8 mouse cellular contexts compared by ENCODE assay signal in the genomic region with DNA sequence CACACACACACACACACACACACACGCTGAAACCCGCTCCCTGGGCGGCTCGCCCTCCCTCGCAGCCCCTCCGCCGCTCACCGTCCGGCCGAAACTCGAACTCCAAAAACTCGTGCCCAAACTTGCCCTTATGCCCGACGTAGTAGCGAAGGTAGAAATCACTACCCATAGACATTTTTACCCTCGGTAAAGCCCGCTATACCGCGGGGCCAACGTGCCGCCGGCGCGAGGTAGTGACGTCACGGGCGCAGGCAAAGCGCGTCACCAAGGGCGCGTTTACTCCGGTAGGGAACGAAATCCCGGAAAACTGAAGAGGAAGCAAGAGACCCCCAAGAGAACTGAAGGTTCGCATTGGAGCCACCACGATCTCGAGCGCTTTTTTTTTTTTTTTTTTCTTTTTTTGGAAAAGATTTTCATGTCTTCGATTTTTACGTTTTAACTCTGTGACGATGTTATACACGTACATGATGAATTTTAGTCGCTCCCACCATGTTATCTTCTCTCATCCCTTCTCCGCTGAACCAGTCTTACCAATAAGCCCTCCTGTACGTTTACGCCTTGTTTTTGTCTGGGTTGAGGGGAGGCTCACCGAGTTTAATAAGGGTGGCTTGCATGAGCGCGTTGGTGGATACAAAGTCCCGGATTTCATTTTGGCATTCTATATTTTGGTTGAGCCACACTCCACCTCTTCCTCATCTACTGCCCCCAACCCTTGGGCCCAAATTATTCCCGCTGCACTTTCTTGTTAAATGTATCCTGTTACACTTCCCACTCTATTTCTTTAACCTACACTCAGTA. TPM values are rescaled to one million over a fixed set of nuclear protein-coding genes. Genes with fewer than 3 reads are reported as not detected.
DNase-seq lines count a peak whose midpoint lies in the region; ATAC-seq and TF ChIP-seq lines count a peak whose summit lies in the region.

A gene (minus strand): TSS at position 254 of the 798 bp plus-strand sequence.

- TF ChIP-seq CTCF in bone marrow macrophage, adult 2 months (IDR thresholded peaks at IDR 0.05; ENCODE audit: low read depth, low read length), result no peak

- H3K36me3 ChIP-seq in embryonic facial prominence, embryonic 15.5 days, result peaks cover 2% of the 10 kb centered on the region; the same call in 1 of the 2 replicates
- peaks cover 1% of the 10 kb centered on the region for H3K36me3 ChIP-seq in limb, embryonic 13.5 days
- H3K36me3 ChIP-seq in midbrain, embryonic 15.5 days (replicated peaks), result no peaks in the 10 kb centered on the region

- H3K4me3 ChIP-seq in bone marrow macrophage, adult 2 months (ENCODE audit: insufficient read depth, low read length), result peak within 1 kb of the TSS; percentile 85
- peak within 1 kb of the TSS; percentile 72 for H3K4me3 ChIP-seq in embryonic facial prominence, embryonic 15.5 days (replicated peaks)
- peak within 1 kb of the TSS; percentile 65 for H3K4me3 ChIP-seq in limb, embryonic 13.5 days
- H3K4me3 ChIP-seq in midbrain, embryonic 15.5 days, result peak within 1 kb of the TSS; percentile 53

- H3K27ac ChIP-seq in bone marrow macrophage, adult 2 months (ENCODE audit: insufficient read depth, low read depth, low read length), result no peak within 1 kb of the TSS
- H3K27ac ChIP-seq in embryonic facial prominence, embryonic 15.5 days (replicated peaks), result peak within 1 kb of the TSS; percentile 68
- peak within 1 kb of the TSS; percentile 49; the same call in 1 of the 2 replicates for H3K27ac ChIP-seq in limb, embryonic 13.5 days
- peak within 1 kb of the TSS; percentile 79 for H3K27ac ChIP-seq in midbrain, embryonic 15.5 days

- no peaks in the 10 kb centered on the region for H3K9me3 ChIP-seq in embryonic facial prominence, embryonic 15.5 days (replicated peaks)
- no peaks in the 10 kb centered on the region for H3K9me3 ChIP-seq in limb, embryonic 13.5 days
- H3K9me3 ChIP-seq in midbrain, embryonic 15.5 days, result no peaks in the 10 kb centered on the region

- H3K4me2 ChIP-seq in embryonic facial prominence, embryonic 15.5 days (replicated peaks), result peak within 1 kb of the TSS; percentile 59
- H3K4me2 ChIP-seq in limb, embryonic 13.5 days (replicated peaks), result peak within 1 kb of the TSS; percentile 70
- peak within 1 kb of the TSS; percentile 60 for H3K4me2 ChIP-seq in midbrain, embryonic 15.5 days

- peak; percentile 80 for DNase-seq in 416B (ENCODE audit: low read depth)
- peak; percentile 63 to 80 for DNase-seq in heart, adult 9 months (ENCODE audit: low spot score in 2 of 2)
- peak; percentile 78 for DNase-seq in kidney, adult 9 months
- DNase-seq in spleen, adult 18-20 months, result peak; percentile 67 to 87

- H3K27me3 ChIP-seq in embryonic facial prominence, embryonic 15.5 days, result no peaks in the 10 kb centered on the region
- no peaks in the 10 kb centered on the region for H3K27me3 ChIP-seq in limb, embryonic 13.5 days
- H3K27me3 ChIP-seq in midbrain, embryonic 15.5 days (replicated peaks), result no peaks in the 10 kb centered on the region

- 2% methylated on average over 50 of the region's 51 CpGs for WGBS in embryonic facial prominence, embryonic 15.5 days
- 1% methylated on average over 50 of the region's 51 CpGs for WGBS in limb, embryonic 13.5 days
- 2% methylated on average over 51 of the region's 51 CpGs for WGBS in midbrain, embryonic 15.5 days

- peak within 1 kb of the TSS; percentile 58 for H3K9ac ChIP-seq in embryonic facial prominence, embryonic 15.5 days
- peak within 1 kb of the TSS; percentile 80 for H3K9ac ChIP-seq in limb, embryonic 13.5 days
- H3K9ac ChIP-seq in midbrain, embryonic 15.5 days, result peak within 1 kb of the TSS; percentile 53

- no peak for TF ChIP-seq POLR2A in bone marrow macrophage, adult 2 months (IDR thresholded peaks at IDR 0.05; ENCODE audit: borderline replicate concordance, low read depth, low read length)

- ATAC-seq in embryonic facial prominence, embryonic 15.5 days (ENCODE audit: insufficient number of reproducible peaks, low FRiP score, low TSS enrichment, low read depth), result peak; percentile 67
- ATAC-seq in limb, embryonic 13.5 days (ENCODE audit: low FRiP score, low read depth), result peak; percentile 86
- ATAC-seq in midbrain, embryonic 15.5 days (replicated peaks), result peak; percentile 95

- peaks cover 8% of the 10 kb centered on the region for H3K4me1 ChIP-seq in bone marrow macrophage, adult 2 months (ENCODE audit: control insufficient read depth, insufficient read depth, low read length)
- H3K4me1 ChIP-seq in embryonic facial prominence, embryonic 15.5 days, result 0 out of 2 replicates have a peak, but pooled peaks cover 7% of the 10 kb centered on the region
- peaks cover 9% of the 10 kb centered on the region for H3K4me1 ChIP-seq in limb, embryonic 13.5 days
- H3K4me1 ChIP-seq in midbrain, embryonic 15.5 days, result peaks cover 10% of the 10 kb centered on the region

RNA-seq across cellular contexts. Expression of the gene that starts here (rescaled TPM):
- 9.1 and 12.2 TPM in 2 replicates for polyA plus RNA-seq in bone marrow macrophage, adult 2 months (2012; ENCODE audit: insufficient read depth, insufficient read length, missing spikeins)
- polyA plus RNA-seq in embryonic facial prominence, embryonic 15.5 days (2015; fragmentation: Nextera tagmentation; extraction: Ambion mirVana), result 46.3 and 50.8 TPM in 2 replicates
- 60.0 and 63.2 TPM in 2 replicates for polyA plus RNA-seq in limb, embryonic 13.5 days (2015; fragmentation: Nextera tagmentation; extraction: Ambion mirVana)
- polyA plus RNA-seq in midbrain, embryonic 15.5 days (2015; fragmentation: Nextera tagmentation; extraction: Ambion mirVana), result 37.1 and 39.2 TPM in 2 replicates
